Mouse (Mus musculus) thymus, postnatal 0 days (tissue): ENCODE data around the gene Stk32b. TPM values are rescaled to one million over a fixed set of nuclear protein-coding genes. Genes with fewer than 3 reads are reported as not detected.

ENCODE experiments used
- DNase-seq: peaks from one replicate; pipeline ENCODE4 v3.0.0-alpha.2; 2015; ENCODE audit warnings: low spot score
- polyA plus RNA-seq: library from polyadenylated mRNA; unstranded; fragments of >200 nt; fragmentation: Nextera tagmentation; extraction: Ambion mirVana; gene quantifications from 2 replicates; pipeline ENCODE4 v1.2.1, GENCODE M21; 2015

Gene Stk32b
- polyA plus RNA-seq, 1 experiment from 2014 or later = not detected

GRCm38 (mm10) chr5:37664962-37665361 is 52.0 kb downstream of the Stk32b start:
- no peak for DNase-seq

DNA sequence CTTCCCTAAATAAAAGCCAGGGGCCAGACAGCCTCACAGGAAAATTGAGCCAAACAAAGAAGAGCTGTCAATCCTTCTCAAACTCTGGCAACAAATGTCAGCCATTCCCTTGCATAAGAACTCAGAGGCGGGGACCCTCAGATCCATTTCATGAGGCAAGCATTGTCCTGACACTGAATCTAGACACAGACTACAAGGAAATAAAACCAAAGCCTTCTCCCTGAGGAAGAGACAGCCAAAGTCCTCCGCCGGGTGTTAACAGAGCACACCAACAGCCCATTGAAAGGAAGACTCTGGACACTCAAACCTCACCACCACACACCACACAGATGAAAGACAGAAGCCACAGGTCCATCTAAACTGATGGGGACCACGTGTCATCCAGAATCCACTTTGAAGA is 57.8 kb downstream of the Stk32b start:
- no peak for DNase-seq

DNA sequence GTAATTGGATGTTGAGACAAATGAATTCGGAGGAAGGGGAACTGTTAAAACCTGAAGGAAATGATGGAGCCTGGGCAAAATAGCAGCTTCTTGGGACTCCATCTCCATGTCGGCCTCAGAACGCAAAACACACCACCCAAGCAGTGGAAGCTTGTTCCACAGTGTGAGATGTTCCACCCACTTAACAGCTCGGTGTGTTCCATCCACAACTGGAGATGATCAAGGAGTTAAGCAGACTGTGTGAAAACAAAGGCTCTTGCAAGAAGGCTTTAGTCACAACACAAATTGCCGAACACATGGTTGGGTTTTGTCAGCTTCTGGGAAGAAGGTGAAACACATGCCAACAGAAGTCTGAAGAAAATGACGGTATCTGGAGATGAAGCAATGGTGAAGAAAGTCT is 59.2 kb downstream of the Stk32b start:
- DNase-seq = no peak

- no peak for DNase-seq
Observed at GRCm38 (mm10) chr5:37655208-37655607, 61.8 kb downstream of the Stk32b start.

- DNase-seq = no peak
Observed at GRCm38 (mm10) chr5:37650681-37651211, 66.2 kb downstream of the Stk32b start.

- no peak for DNase-seq
Observed at GRCm38 (mm10) chr5:37650089-37650601, 66.8 kb downstream of the Stk32b start.

GRCm38 (mm10) chr5:37644082-37644481 is 72.9 kb downstream of the Stk32b start:
- no peak for DNase-seq

DNA sequence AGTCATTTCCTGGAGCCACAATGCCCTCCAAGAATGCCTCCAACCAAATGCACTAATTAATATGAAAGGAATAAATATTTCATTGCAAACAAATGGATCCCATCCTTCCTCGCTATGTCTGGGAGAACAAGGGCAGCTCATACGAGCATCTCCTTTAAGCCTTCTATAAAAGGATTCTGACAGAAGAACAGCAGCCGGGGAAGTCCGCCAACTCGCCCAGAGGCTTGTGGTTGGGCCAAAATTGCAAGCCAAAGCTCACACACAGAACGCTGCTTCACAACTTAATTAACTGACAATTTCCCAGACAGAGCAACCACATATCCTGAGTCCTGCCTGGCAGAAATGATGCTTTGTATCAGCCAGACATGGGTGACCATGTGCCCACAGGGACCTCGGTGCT is 74.5 kb downstream of the Stk32b start:
- no peak for DNase-seq

DNA sequence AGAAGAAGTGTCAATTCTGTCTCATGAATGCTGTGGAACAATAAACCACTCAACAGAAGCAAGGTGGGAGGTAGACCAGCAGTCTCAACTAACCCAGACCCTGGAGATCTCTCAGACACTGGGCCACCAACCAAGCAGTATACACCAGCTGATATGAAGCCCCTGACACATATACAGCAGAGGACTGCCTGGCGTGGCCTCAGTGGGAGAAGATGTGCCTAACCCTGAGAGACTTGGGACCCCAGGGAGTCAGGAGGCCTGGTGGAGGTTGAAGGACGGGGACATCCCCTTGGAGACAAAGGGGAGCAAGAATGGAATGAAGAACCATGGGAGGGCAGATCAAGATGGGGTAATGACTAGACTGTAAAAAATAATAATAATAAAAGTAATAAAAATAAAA is 82.2 kb downstream of the Stk32b start:
- no peak for DNase-seq

DNA sequence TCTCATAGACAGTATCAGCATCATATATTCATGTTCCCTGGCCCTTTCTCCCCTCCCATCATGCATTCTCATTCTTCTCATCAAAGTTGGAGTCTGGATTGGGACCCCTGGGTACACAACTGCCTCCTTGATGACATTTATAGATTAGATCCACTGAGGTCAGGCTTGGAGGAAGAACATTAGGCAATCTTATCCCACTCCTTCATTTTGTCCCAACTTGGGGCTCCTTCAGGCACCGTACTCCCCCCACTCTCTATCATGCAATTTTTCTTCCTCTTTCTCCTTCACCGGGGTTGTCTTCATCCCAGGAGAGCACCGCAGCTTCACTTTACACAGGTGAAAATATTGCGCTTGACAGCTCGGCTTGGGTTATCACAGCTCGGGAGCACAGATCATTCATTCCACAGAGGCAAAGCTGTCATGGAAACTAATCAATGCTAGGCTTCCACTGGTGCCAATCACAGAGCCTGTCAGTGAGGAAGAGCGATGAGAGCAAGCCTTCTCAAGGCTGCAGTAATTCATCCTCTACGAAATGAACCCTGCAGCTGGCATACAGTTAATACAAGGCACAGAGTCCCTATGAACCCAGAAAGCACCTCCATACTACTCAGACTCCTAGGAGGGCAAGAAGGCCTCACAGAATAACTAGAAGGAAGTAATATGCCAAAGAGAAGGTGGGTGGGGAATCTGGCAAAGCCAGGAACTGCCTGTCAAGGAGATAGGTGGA is 89.4 kb downstream of the Stk32b start:
- no peak for DNase-seq

GRCm38 (mm10) chr5:37611874-37612273 is 105.1 kb downstream of the Stk32b start:
- DNase-seq = no peak

- DNase-seq = no peak
Observed at GRCm38 (mm10) chr5:37599566-37599965, 117.4 kb downstream of the Stk32b start.

DNA sequence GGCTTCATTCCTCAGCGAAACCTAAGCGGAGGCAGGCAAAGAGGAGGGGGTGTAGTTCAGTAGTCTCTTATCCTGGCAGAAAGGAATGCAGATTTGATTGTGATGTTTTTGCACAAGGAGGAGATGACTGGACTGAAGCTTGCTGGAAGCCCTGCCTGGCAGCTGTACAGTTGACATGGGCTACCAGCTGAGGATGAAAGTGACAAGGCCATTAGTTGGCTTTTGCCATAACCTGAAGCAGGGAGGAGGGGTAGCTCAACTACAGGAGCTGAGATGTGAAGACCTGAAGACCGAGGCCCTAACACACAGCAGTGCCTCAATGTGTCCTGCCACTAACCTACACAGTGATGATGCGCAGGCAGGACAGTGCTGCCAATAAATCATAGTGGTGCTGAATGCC is 118.7 kb downstream of the Stk32b start:
- no peak for DNase-seq

DNA sequence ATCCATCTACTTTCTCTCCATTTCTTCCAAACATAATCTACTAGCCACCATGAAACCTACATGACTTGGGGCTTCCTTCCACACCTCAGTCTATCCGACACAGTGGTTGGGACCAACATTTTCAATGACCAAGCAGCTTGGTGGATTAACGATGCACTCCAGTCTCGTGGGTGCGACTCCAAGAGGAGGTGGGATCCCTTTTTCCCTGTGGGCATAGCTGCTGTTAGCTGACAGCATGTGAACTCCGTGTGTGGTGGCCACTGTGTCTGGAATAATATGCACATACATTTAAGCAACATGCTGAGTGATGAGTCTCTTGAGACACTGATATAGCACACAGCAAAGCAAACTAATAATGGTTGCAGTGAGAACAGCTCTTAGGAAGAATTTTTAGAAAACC is 124.6 kb downstream of the Stk32b start:
- DNase-seq = no peak

- no peak for DNase-seq
Observed at GRCm38 (mm10) chr5:37587861-37588260, 129.1 kb downstream of the Stk32b start.

DNA sequence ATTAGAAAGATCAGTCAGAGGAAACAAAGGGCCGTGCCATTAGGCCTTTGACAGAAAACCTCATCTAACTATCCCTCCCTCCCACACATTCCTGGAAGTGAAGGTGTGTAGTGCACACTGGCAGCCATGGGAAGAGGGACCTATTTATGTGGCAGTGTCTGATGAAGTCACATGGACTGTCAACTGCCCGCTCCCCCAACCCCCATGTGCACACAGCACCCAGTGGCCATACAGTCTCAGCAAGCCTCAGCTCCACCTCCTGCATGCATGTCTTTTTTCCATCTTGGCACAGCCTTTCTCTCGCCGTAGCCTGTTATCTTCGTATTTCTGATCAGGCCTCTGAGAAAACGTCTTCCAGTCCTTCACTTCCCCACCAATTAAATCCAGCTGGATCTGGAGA is 130.9 kb downstream of the Stk32b start:
- no peak for DNase-seq

GRCm38 (mm10) chr5:37575427-37575826 is 141.5 kb downstream of the Stk32b start:
- no peak for DNase-seq

GRCm38 (mm10) chr5:37557274-37557815 is 159.6 kb downstream of the Stk32b start:
- no peak for DNase-seq

DNA sequence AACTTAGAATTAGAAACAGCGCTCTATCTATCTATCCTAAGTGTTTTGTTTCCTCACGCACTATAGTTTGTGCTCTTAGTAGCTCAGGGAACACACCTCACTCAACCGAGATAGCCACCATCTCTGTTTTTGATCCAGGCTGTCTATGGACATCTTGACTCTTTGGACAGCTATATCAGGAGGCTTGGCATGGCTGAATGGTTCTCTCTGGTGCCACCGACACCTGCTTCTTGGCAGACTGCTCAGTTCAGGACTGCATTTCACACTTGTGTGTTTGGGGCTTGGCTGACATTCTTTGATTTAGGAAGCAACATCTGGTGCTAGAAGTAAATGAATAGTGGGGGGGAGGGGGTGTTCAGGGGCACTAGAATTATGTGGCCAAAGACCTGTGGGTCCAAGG is 162.7 kb downstream of the Stk32b start:
- no peak for DNase-seq

DNA sequence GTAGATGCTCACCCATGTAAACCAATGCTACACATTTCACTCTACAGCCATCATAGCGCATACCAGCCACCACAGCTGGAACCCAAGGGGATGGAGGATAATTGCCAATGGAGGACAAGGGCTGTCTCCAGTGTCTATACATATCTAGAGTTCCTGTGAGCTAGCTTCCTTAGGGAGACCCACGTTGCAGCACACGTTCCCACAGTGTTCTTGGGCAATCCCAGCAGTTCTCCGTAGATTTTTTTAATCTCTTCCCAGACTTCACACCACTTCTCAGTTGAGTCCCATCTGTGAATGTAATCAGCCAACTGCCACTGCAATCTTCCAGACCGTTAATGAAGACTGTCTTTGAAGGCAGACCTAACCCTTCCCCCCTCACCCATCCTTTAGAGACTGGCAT is 165.3 kb downstream of the Stk32b start:
- no peak for DNase-seq

DNA sequence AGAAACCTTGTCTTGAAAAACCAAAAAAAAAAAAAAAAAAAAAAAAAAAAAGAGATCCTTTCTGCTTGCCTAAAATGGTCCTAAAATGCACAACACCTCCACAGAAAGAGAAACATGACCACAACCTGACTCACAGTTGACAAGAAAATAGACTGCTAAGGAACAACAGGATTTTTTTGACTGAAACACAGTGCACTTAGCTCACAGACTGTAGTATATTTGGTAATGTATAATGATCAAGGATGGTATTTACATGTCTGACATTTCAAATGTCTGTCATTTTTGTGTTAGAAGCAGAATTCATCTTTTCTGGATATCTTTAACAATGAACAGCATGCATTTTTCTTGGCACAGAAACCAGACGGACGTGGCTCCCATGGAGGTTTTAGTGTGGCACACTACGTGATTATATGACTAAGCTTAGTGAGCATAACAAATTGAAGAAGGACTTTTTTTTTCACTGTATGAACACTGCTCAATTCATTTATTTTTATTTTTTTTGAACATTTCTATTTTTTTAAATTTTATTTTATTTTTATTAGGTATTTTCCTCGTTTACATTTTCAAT is 181.2 kb downstream of the Stk32b start:
- no peak for DNase-seq

GRCm38 (mm10) chr5:37535227-37535626 is 181.7 kb downstream of the Stk32b start:
- DNase-seq = no peak

DNA sequence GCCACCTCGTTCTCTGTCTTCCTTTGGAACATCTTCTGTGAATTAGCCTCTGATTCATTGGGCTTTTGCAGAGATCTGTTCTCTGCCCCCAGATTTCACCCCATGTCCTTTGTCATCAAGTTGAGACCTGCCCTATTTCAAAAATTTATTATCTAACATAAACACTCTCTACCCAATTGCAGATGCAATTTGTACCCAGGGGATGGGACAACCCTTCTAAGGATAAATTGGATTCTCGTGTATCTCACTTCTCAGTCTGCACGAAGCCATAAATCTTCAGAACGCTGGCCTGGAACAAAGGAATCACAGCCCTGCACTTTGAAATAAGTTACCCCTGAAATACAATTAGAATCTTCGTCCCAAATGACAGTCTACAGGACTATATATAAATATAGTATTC is 191.6 kb downstream of the Stk32b start:
- no peak for DNase-seq
